Mouse (Mus musculus) embryonic facial prominence, embryonic 13.5 days (tissue): ENCODE data around the gene Gabbr2. TPM values are rescaled to one million over a fixed set of nuclear protein-coding genes. Genes with fewer than 3 reads are reported as not detected.

Experiments used
- ATAC-seq: fragments of 200-750 bp; cut with Nextera tagmentation; 2 replicates; pipeline ENCODE4 v1.8.0; 2017; ENCODE audit warnings: low read depth; ENCODE audit not compliant: insufficient number of reproducible peaks, insufficient read depth, low FRiP score, low TSS enrichment
- H3K27ac ChIP-seq: fragments of 300-500 bp; sonication (generic); 2 replicates; pipeline ENCODE4 v1.5.1; 2015; ENCODE audit warnings: moderate library complexity, mild to moderate bottlenecking, inconsistent platforms
- H3K27me3 ChIP-seq: fragments of 300-500 bp; sonication (generic); 2 replicates; pipeline ENCODE4 v1.6.1; 2015; ENCODE audit warnings: mild to moderate bottlenecking, inconsistent platforms
- H3K36me3 ChIP-seq: fragments of 300-500 bp; sonication (generic); 2 replicates; pipeline ENCODE4 v1.6.1; 2015; ENCODE audit warnings: mild to moderate bottlenecking, inconsistent platforms
- H3K4me1 ChIP-seq: fragments of 300-500 bp; sonication (generic); 2 replicates; pipeline ENCODE4 v1.6.1; 2015; ENCODE audit warnings: inconsistent platforms
- H3K4me2 ChIP-seq: fragments of 300-500 bp; sonication (generic); 2 replicates; pipeline ENCODE4 v1.6.1; 2015; ENCODE audit warnings: moderate library complexity, mild to moderate bottlenecking, inconsistent platforms
- H3K4me3 ChIP-seq: fragments of 300-500 bp; sonication (generic); 2 replicates; pipeline ENCODE4 v1.5.1; 2015; ENCODE audit warnings: mild to moderate bottlenecking, inconsistent platforms
- H3K9ac ChIP-seq: fragments of 300-500 bp; sonication (generic); 2 replicates; pipeline ENCODE4 v1.6.1; 2015; ENCODE audit warnings: mild to moderate bottlenecking, inconsistent platforms
- H3K9me3 ChIP-seq: fragments of 300-500 bp; sonication (generic); 2 replicates; pipeline ENCODE4 v1.6.1; 2016; ENCODE audit warnings: inconsistent platforms
- WGBS: fragments of 180-500 bp; shearing (Covaris S2); methylation state at CpG from one replicate; pipeline ENCODE4 v1.1.7; 2015; ENCODE audit warnings: mixed read lengths; 5-methylcytosine and 5-hydroxymethylcytosine counted together
- polyA plus RNA-seq: library from polyadenylated mRNA; unstranded; fragments of >200 nt; fragmentation: Nextera tagmentation; extraction: Ambion mirVana; gene quantifications from 2 replicates; pipeline ENCODE4 v1.2.1, GENCODE M21; 2015

Gabbr2 gene
- polyA plus RNA-seq, 1 experiment from 2014 or later, result 0.20 TPM

GRCm38 (mm10) chr4:46747007-46747746 is 244.5 kb downstream of the Gabbr2 start:
- H3K9me3 ChIP-seq, result no peaks in the 10 kb centered on the region
- no peaks in the 10 kb centered on the region; the same call in 1 of the 2 replicates for H3K27me3 ChIP-seq
- no peak for ATAC-seq
- no peak overlapping the region for H3K27ac ChIP-seq
- no peaks in the 10 kb centered on the region for H3K36me3 ChIP-seq
- H3K9ac ChIP-seq, result no peak overlapping the region
- H3K4me1 ChIP-seq, result peaks cover 17% of the 10 kb centered on the region
- 28% methylated on average over 14 of the region's 14 CpGs for WGBS
- H3K4me2 ChIP-seq, result no peak overlapping the region
- H3K4me3 ChIP-seq, result no peak overlapping the region

GRCm38 (mm10) chr4:46745536-46745935 is 246.1 kb downstream of the Gabbr2 start:
- no peak for ATAC-seq
- 89% methylated on average over 8 of the region's 8 CpGs for WGBS
- no peak overlapping the region for H3K4me2 ChIP-seq
- H3K9me3 ChIP-seq, result no peaks in the 10 kb centered on the region
- no peaks in the 10 kb centered on the region for H3K36me3 ChIP-seq
- no peak overlapping the region for H3K27ac ChIP-seq
- H3K9ac ChIP-seq, result no peak overlapping the region
- H3K27me3 ChIP-seq, result no peaks in the 10 kb centered on the region; the same call in 1 of the 2 replicates
- peaks cover 9% of the 10 kb centered on the region for H3K4me1 ChIP-seq
- no peak overlapping the region for H3K4me3 ChIP-seq

GRCm38 (mm10) chr4:46744583-46745155 is 247.0 kb downstream of the Gabbr2 start:
- no peak for ATAC-seq
- no peak overlapping the region for H3K4me3 ChIP-seq
- H3K27me3 ChIP-seq, result no peaks in the 10 kb centered on the region; the same call in 1 of the 2 replicates
- 81% methylated on average over 7 of the region's 7 CpGs for WGBS
- H3K4me2 ChIP-seq, result no peak overlapping the region
- no peaks in the 10 kb centered on the region for H3K9me3 ChIP-seq
- H3K4me1 ChIP-seq, result peaks cover 9% of the 10 kb centered on the region
- no peak overlapping the region for H3K9ac ChIP-seq
- H3K27ac ChIP-seq, result no peak overlapping the region
- H3K36me3 ChIP-seq, result no peaks in the 10 kb centered on the region

GRCm38 (mm10) chr4:46742601-46743000 is 249.1 kb downstream of the Gabbr2 start:
- no peak for ATAC-seq
- Histone ChIP-seq H3K9me3 (no peaks in the 10 kb centered on the region), H3K27me3 (no peaks in the 10 kb centered on the region; the same call in 1 of the 2 replicates), H3K27ac (no peak overlapping the region), H3K9ac (no peak overlapping the region), H3K36me3 (no peaks in the 10 kb centered on the region), H3K4me1 (peaks cover 9% of the 10 kb centered on the region), H3K4me3 (no peak overlapping the region), H3K4me2 (no peak overlapping the region)
- 7% methylated on average over 2 of the region's 2 CpGs for WGBS

GRCm38 (mm10) chr4:46736910-46737511 is 254.7 kb downstream of the Gabbr2 start:
- Histone ChIP-seq H3K9me3 (no peaks in the 10 kb centered on the region), H3K4me3 (no peak overlapping the region), H3K36me3 (no peaks in the 10 kb centered on the region), H3K27ac (no peak overlapping the region), H3K4me2 (no peak overlapping the region), H3K9ac (no peak overlapping the region), H3K4me1 (no peaks in the 10 kb centered on the region), H3K27me3 (peaks cover 15% of the 10 kb centered on the region; the same call in 1 of the 2 replicates)
- WGBS, result 42% methylated on average over 9 of the region's 9 CpGs
- ATAC-seq, result no peak

GRCm38 (mm10) chr4:46734906-46735305 is 256.8 kb downstream of the Gabbr2 start:
- WGBS, result 60% methylated on average over 5 of the region's 5 CpGs
- no peaks in the 10 kb centered on the region for H3K9me3 ChIP-seq
- ATAC-seq, result no peak

GRCm38 (mm10) chr4:46731590-46731989 is 260.1 kb downstream of the Gabbr2 start:
- ATAC-seq, result no peak
- Histone ChIP-seq H3K4me2 (no peak overlapping the region), H3K9me3 (no peaks in the 10 kb centered on the region), H3K36me3 (no peaks in the 10 kb centered on the region), H3K27me3 (peaks cover 24% of the 10 kb centered on the region), H3K4me3 (no peak overlapping the region), H3K27ac (no peak overlapping the region), H3K9ac (no peak overlapping the region), H3K4me1 (peaks cover 15% of the 10 kb centered on the region; the same call in 1 of the 2 replicates)
- 19% methylated on average over 8 of the region's 8 CpGs for WGBS

More at GRCm38 (mm10) chr4:46734906-46735305, 256.8 kb downstream of the Gabbr2 start:
- Histone ChIP-seq H3K4me3 (no peak overlapping the region), H3K4me2 (no peak overlapping the region), H3K9ac (no peak overlapping the region), H3K4me1 (no peaks in the 10 kb centered on the region), H3K27me3 (peaks cover 23% of the 10 kb centered on the region; the same call in 1 of the 2 replicates), H3K27ac (no peak overlapping the region), H3K36me3 (no peaks in the 10 kb centered on the region)

- Histone ChIP-seq H3K27me3 (peaks cover 17% of the 10 kb centered on the region), H3K9ac (no peak overlapping the region), H3K4me1 (peaks cover 20% of the 10 kb centered on the region; the same call in 1 of the 2 replicates), H3K9me3 (no peaks in the 10 kb centered on the region), H3K4me2 (no peak overlapping the region), H3K4me3 (no peak overlapping the region), H3K27ac (no peak overlapping the region), H3K36me3 (no peaks in the 10 kb centered on the region)
- 54% methylated on average over 9 of the region's 9 CpGs for WGBS
- ATAC-seq, result no peak
Observed at GRCm38 (mm10) chr4:46729306-46730042, 262.2 kb downstream of the Gabbr2 start.

- H3K4me1 ChIP-seq, result peaks cover 20% of the 10 kb centered on the region; the same call in 1 of the 2 replicates
- peaks cover 17% of the 10 kb centered on the region for H3K27me3 ChIP-seq
- no peaks in the 10 kb centered on the region for H3K9me3 ChIP-seq
- H3K9ac ChIP-seq, result no peak overlapping the region
- no peaks in the 10 kb centered on the region for H3K36me3 ChIP-seq
- no peak overlapping the region for H3K4me3 ChIP-seq
- no peak for ATAC-seq
- H3K4me2 ChIP-seq, result no peak overlapping the region
- WGBS, result 56% methylated on average over 1 of the region's 1 CpGs
- no peak overlapping the region for H3K27ac ChIP-seq
Observed at GRCm38 (mm10) chr4:46728231-46728630, 263.4 kb downstream of the Gabbr2 start.

- Histone ChIP-seq H3K36me3 (no peaks in the 10 kb centered on the region), H3K4me3 (no peak overlapping the region), H3K27me3 (peaks cover 15% of the 10 kb centered on the region), H3K27ac (no peak overlapping the region), H3K4me2 (no peak overlapping the region), H3K4me1 (peaks cover 20% of the 10 kb centered on the region; the same call in 1 of the 2 replicates), H3K9me3 (no peaks in the 10 kb centered on the region), H3K9ac (no peak overlapping the region)
- no peak for ATAC-seq
- WGBS, result 75% methylated on average over 11 of the region's 11 CpGs
Observed at GRCm38 (mm10) chr4:46727153-46727552, 264.5 kb downstream of the Gabbr2 start.

GRCm38 (mm10) chr4:46720821-46721557 is 270.7 kb downstream of the Gabbr2 start:
- WGBS, result 84% methylated on average over 16 of the region's 16 CpGs
- Histone ChIP-seq H3K36me3 (no peaks in the 10 kb centered on the region), H3K27ac (no peak overlapping the region), H3K9ac (no peak overlapping the region), H3K4me2 (no peak overlapping the region), H3K4me1 (no peaks in the 10 kb centered on the region; the same call in 1 of the 2 replicates), H3K27me3 (peaks cover 8% of the 10 kb centered on the region), H3K9me3 (no peaks in the 10 kb centered on the region), H3K4me3 (no peak overlapping the region)
- ATAC-seq, result no peak
